Mouse (Mus musculus) erythroblast, embryonic 14.5 days (primary cell): Measurements from ENCODE around the gene Tmem135.

ENCODE experiments used
- GATA1 ChIP-seq: IDR thresholded peaks from 2 replicates; pipeline ENCODE4 v1.6.1; 2012; ENCODE audit warnings: low read length, inconsistent platforms, mixed read lengths
- TAL1 ChIP-seq: IDR thresholded peaks from 3 replicates; pipeline ENCODE4 v1.6.1; 2012; ENCODE audit warnings: low read length, inconsistent platforms, mixed read lengths

- TF ChIP-seq GATA1 (no peak), TAL1 (no peak)
Measured at GRCm38 (mm10) chr7:89355519-89356255, 48.3 kb downstream of the Tmem135 start.
